Mouse (Mus musculus): ENCODE data around the gene Tspan12. TPM values are rescaled to one million over a fixed set of nuclear protein-coding genes. Genes with fewer than 3 reads are reported as not detected.

The Tspan12 gene
- polyA plus RNA-seq, 1 experiment: 15.0 TPM

GRCm38 (mm10) chr6:21774213-21774916 is 78.0 kb downstream of the Tspan12 start:
- TF ChIP-seq CTCF (IDR thresholded peaks at IDR 0.05; ENCODE audit: control insufficient read depth, insufficient read depth, low read length) (no peak), POLR2A (IDR thresholded peaks at IDR 0.05; ENCODE audit: borderline replicate concordance, control insufficient read depth, low read depth, low read length) (no peak)
- 70% methylated on average over 7 of the region's 7 CpGs for WGBS

DNA sequence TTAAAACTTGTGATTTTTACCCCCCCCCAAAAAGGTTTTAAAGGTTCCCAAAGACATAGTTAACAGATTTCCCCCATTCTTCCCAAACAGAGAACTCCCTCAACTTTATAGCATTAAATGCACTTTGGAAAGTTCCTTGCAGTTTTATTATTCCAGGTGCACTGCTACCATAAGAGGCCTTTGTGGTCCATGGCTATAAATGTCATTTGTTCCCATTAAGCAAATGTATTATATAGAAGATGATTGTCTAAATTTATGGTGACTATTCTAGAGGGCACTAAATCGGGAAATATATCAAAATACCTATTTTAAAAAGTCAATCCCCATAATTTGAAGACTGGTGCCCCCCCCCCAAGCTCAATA is 82.9 kb downstream of the Tspan12 start:
- WGBS: 71% methylated on average over 1 of the region's 1 CpGs
- no peak overlapping the region for H3K27ac ChIP-seq (ENCODE audit: control insufficient read depth, insufficient read depth, low read depth, low read length, poor library complexity)
- no peak for TF ChIP-seq CTCF (IDR thresholded peaks at IDR 0.05; ENCODE audit: control insufficient read depth, insufficient read depth, low read length)
- no peak for TF ChIP-seq POLR2A (IDR thresholded peaks at IDR 0.05; ENCODE audit: borderline replicate concordance, control insufficient read depth, low read depth, low read length)
- no peaks in the 10 kb centered on the region for H3K4me1 ChIP-seq (ENCODE audit: control insufficient read depth, insufficient read depth, low read length)
- no peak overlapping the region for H3K4me3 ChIP-seq (replicated peaks; ENCODE audit: control insufficient read depth, low read depth, low read length)

More at GRCm38 (mm10) chr6:21774213-21774916, 78.0 kb downstream of the Tspan12 start:
- Histone ChIP-seq H3K4me1 (ENCODE audit: control insufficient read depth, insufficient read depth, low read length) (no peaks in the 10 kb centered on the region), H3K27ac (ENCODE audit: control insufficient read depth, insufficient read depth, low read depth, low read length, poor library complexity) (no peak overlapping the region), H3K4me3 (replicated peaks; ENCODE audit: control insufficient read depth, low read depth, low read length) (no peak overlapping the region)

- 83% methylated on average over 9 of the region's 9 CpGs for whole genome bisulfite sequencing
- no peak for TF ChIP-seq CTCF (IDR thresholded peaks at IDR 0.05; ENCODE audit: control insufficient read depth, insufficient read depth, low read length)
- no peak for TF ChIP-seq POLR2A (IDR thresholded peaks at IDR 0.05; ENCODE audit: borderline replicate concordance, control insufficient read depth, low read depth, low read length)
- Histone ChIP-seq H3K4me3 (replicated peaks; ENCODE audit: control insufficient read depth, low read depth, low read length) (no peak overlapping the region), H3K27ac (ENCODE audit: control insufficient read depth, insufficient read depth, low read depth, low read length, poor library complexity) (no peak overlapping the region), H3K4me1 (ENCODE audit: control insufficient read depth, insufficient read depth, low read length) (no peaks in the 10 kb centered on the region)
Measured at GRCm38 (mm10) chr6:21768745-21769446, 83.4 kb downstream of the Tspan12 start.

- no peaks in the 10 kb centered on the region for H3K4me1 ChIP-seq (ENCODE audit: control insufficient read depth, insufficient read depth, low read length)
- TF ChIP-seq CTCF (IDR thresholded peaks at IDR 0.05; ENCODE audit: control insufficient read depth, insufficient read depth, low read length): no peak
- TF ChIP-seq POLR2A (IDR thresholded peaks at IDR 0.05; ENCODE audit: borderline replicate concordance, control insufficient read depth, low read depth, low read length): no peak
- WGBS: 82% methylated on average over 12 of the region's 12 CpGs
Measured at GRCm38 (mm10) chr6:21767787-21768221, 84.5 kb downstream of the Tspan12 start.

DNA sequence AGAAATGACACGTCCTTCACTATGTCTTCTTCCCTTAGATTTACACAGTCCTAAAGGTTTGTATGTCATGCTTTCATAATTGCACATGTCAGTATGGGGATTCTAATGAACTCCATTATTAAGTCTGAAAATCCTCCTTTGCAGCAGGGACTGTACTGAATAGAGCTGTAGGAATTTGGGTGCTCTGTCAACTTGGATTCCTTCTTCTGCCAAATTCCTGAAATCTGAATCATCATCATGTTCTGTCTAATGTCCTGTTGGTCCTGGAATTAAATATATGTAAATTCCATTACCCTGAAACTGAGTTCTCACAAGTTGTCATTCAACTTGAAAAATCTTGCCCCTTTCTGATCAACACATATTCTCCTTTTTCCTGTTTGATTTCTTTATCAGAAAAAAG is 104.8 kb downstream of the Tspan12 start:
- H3K4me3 ChIP-seq (replicated peaks; ENCODE audit: control insufficient read depth, low read depth, low read length): no peak overlapping the region
- no peaks in the 10 kb centered on the region for H3K4me1 ChIP-seq (ENCODE audit: control insufficient read depth, insufficient read depth, low read length)
- no peak for TF ChIP-seq POLR2A (IDR thresholded peaks at IDR 0.05; ENCODE audit: borderline replicate concordance, control insufficient read depth, low read depth, low read length)
- TF ChIP-seq CTCF (IDR thresholded peaks at IDR 0.05; ENCODE audit: control insufficient read depth, insufficient read depth, low read length): no peak
- 65% methylated on average over 1 of the region's 1 CpGs for WGBS
- H3K27ac ChIP-seq (ENCODE audit: control insufficient read depth, insufficient read depth, low read depth, low read length, poor library complexity): no peak overlapping the region

More at GRCm38 (mm10) chr6:21767787-21768221, 84.5 kb downstream of the Tspan12 start:
- no peak overlapping the region for H3K27ac ChIP-seq (ENCODE audit: control insufficient read depth, insufficient read depth, low read depth, low read length, poor library complexity)
- H3K4me3 ChIP-seq (replicated peaks; ENCODE audit: control insufficient read depth, low read depth, low read length): no peak overlapping the region

- H3K4me3 ChIP-seq (replicated peaks; ENCODE audit: control insufficient read depth, low read depth, low read length): no peak overlapping the region
- 64% methylated on average over 3 of the region's 3 CpGs for WGBS
- H3K27ac ChIP-seq (ENCODE audit: control insufficient read depth, insufficient read depth, low read depth, low read length, poor library complexity): no peak overlapping the region
- no peaks in the 10 kb centered on the region for H3K4me1 ChIP-seq (ENCODE audit: control insufficient read depth, insufficient read depth, low read length)
- TF ChIP-seq CTCF (IDR thresholded peaks at IDR 0.05; ENCODE audit: control insufficient read depth, insufficient read depth, low read length) (no peak), POLR2A (IDR thresholded peaks at IDR 0.05; ENCODE audit: borderline replicate concordance, control insufficient read depth, low read depth, low read length) (no peak)
Measured at GRCm38 (mm10) chr6:21744615-21745266, 107.6 kb downstream of the Tspan12 start.

DNA sequence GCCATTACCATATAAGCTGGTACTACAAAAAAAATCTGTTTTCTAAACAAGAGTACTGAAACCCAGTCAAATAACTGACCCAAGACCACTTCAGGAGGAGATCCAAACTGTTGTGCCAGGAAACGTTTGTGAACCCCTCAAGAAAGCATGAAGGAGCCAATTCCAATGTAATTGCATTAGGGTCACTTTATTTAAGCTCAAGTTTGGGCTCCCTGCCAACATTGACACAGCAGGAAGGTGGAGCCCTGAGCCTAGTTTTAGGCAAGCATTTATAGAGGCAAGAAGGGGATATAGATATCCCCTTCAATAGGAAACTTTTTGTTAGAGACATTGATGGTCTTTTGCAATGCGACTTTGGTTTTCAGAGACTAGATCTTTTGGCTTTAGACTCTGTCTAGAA is 111.7 kb downstream of the Tspan12 start:
- no peak for TF ChIP-seq POLR2A (IDR thresholded peaks at IDR 0.05; ENCODE audit: borderline replicate concordance, control insufficient read depth, low read depth, low read length)
- TF ChIP-seq CTCF (IDR thresholded peaks at IDR 0.05; ENCODE audit: control insufficient read depth, insufficient read depth, low read length): no peak
- no peak overlapping the region for H3K27ac ChIP-seq (ENCODE audit: control insufficient read depth, insufficient read depth, low read depth, low read length, poor library complexity)
- no peaks in the 10 kb centered on the region for H3K4me1 ChIP-seq (ENCODE audit: control insufficient read depth, insufficient read depth, low read length)
- WGBS: 57% methylated on average over 2 of the region's 2 CpGs
- no peak overlapping the region for H3K4me3 ChIP-seq (replicated peaks; ENCODE audit: control insufficient read depth, low read depth, low read length)

DNA sequence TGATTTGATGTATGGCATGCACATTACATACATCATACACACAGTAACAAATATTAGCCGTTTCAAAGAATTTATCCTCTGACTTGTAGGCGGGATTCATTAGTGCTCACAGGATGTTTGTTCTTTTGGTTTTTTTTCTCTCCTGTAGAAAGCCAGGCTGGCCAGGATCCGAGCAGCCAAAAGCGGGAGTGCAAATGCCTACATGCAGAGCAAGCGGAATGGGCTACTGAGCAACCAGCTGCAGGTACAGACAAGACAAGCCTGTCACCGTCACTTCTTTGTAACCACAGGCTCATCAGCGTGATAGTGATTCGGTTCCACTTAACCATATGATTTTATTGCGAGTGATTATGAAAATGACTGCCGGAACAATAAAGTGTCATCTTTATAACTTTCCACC is 130.1 kb downstream of the Tspan12 start:
- TF ChIP-seq CTCF (IDR thresholded peaks at IDR 0.05; ENCODE audit: control insufficient read depth, insufficient read depth, low read length): no peak
- no peak overlapping the region for H3K4me3 ChIP-seq (replicated peaks; ENCODE audit: control insufficient read depth, low read depth, low read length)
- H3K27ac ChIP-seq (ENCODE audit: control insufficient read depth, insufficient read depth, low read depth, low read length, poor library complexity): no peak overlapping the region
- WGBS: 80% methylated on average over 10 of the region's 10 CpGs
- no peaks in the 10 kb centered on the region for H3K4me1 ChIP-seq (ENCODE audit: control insufficient read depth, insufficient read depth, low read length)

Other genes starting within 250 kb of the Tspan12 start
- 10.8 and 13.4 TPM in 2 replicates for gene Ing3, start 97.1 kb upstream of the Tspan12 start, polyA plus RNA-seq (2011; ENCODE audit: insufficient read depth, insufficient read length, low replicate concordance, missing spikeins)
- 2.7 and 5.3 TPM in 2 replicates for gene Cped1, start 133.4 kb upstream of the Tspan12 start, polyA plus RNA-seq (2011; ENCODE audit: insufficient read depth, insufficient read length, low replicate concordance, missing spikeins)

Measured in bone marrow, adult 2 months (tissue).